Mouse (Mus musculus) megakaryocyte-erythroid progenitor cell, adult 5-6 weeks (primary cell): Measurements from ENCODE around the gene Sorcs2. TPM values are rescaled to one million over a fixed set of nuclear protein-coding genes. Genes with fewer than 3 reads are reported as not detected.

Source experiments
- ATAC-seq: replicated peaks from 2 replicates; pipeline ENCODE4 v1.8.0; 2016; ENCODE audit warnings: mild to moderate bottlenecking, inconsistent platforms; ENCODE audit not compliant: severe bottlenecking, poor library complexity, low FRiP score, low TSS enrichment
- total RNA-seq, 2 experiments: library from RNA; stranded (forward) in 1 of 2; stranded (reverse) in 1 of 2; fragments of 200-1000, 215-1000 nt in 1 of 2; fragments of >200 nt in 1 of 2; fragmentation: Nextera tagmentation in 1 of 2; gene quantifications; 2 replicates each; pipeline ENCODE4 v1.2.3; 2014 to 2017

Sorcs2 gene
- total RNA-seq, 2 experiments from 2014 or later = not detected

- ATAC-seq = no peak
These were observed 289.5 kb downstream of the Sorcs2 start for GRCm38 (mm10) chr5:36108339-36108887.

- no peak for ATAC-seq
These were observed 294.5 kb downstream of the Sorcs2 start for GRCm38 (mm10) chr5:36103483-36103882.

- ATAC-seq = no peak
These were observed 296.8 kb downstream of the Sorcs2 start for GRCm38 (mm10) chr5:36101129-36101528.

GRCm38 (mm10) chr5:36100488-36100887 lies 297.5 kb downstream of the Sorcs2 start:
- ATAC-seq = no peak

GRCm38 (mm10) chr5:36099662-36100061 lies 298.3 kb downstream of the Sorcs2 start:
- no peak for ATAC-seq

GRCm38 (mm10) chr5:36096046-36096445 lies 301.9 kb downstream of the Sorcs2 start:
- ATAC-seq = no peak

GRCm38 (mm10) chr5:36090036-36090435 lies 307.9 kb downstream of the Sorcs2 start:
- no peak for ATAC-seq

- no peak for ATAC-seq
These were observed 308.7 kb downstream of the Sorcs2 start for GRCm38 (mm10) chr5:36089243-36089642.

GRCm38 (mm10) chr5:36086931-36087330 lies 311.0 kb downstream of the Sorcs2 start:
- no peak for ATAC-seq

GRCm38 (mm10) chr5:36085621-36086020 lies 312.3 kb downstream of the Sorcs2 start:
- ATAC-seq = no peak

GRCm38 (mm10) chr5:36083869-36084565 lies 313.9 kb downstream of the Sorcs2 start:
- ATAC-seq = no peak

- ATAC-seq = no peak
These were observed 316.9 kb downstream of the Sorcs2 start for GRCm38 (mm10) chr5:36081021-36081420.

GRCm38 (mm10) chr5:36075172-36076074 lies 322.5 kb downstream of the Sorcs2 start:
- ATAC-seq = no peak

GRCm38 (mm10) chr5:36069503-36070360 lies 328.2 kb downstream of the Sorcs2 start:
- ATAC-seq = no peak

- ATAC-seq = no peak
These were observed 330.2 kb downstream of the Sorcs2 start for GRCm38 (mm10) chr5:36067651-36068181.

GRCm38 (mm10) chr5:36057804-36058322 lies 340.1 kb downstream of the Sorcs2 start:
- no peak for ATAC-seq

GRCm38 (mm10) chr5:36056921-36057320 lies 341.0 kb downstream of the Sorcs2 start:
- ATAC-seq = no peak

- no peak for ATAC-seq
These were observed 342.1 kb downstream of the Sorcs2 start for GRCm38 (mm10) chr5:36055876-36056275.

- no peak for ATAC-seq
These were observed 343.4 kb downstream of the Sorcs2 start for GRCm38 (mm10) chr5:36054498-36054897.
